Mouse (Mus musculus) 3134 (cell line): ENCODE measurements around the gene Ttc28.
"Not testable (repeated sequence)": the region's sequence is repeated elsewhere in the genome, so short reads cannot be mapped to it uniquely, and the experiment has no call there.

Experiments
- DNase-seq: peaks from one replicate; pipeline ENCODE4 v3.0.0-alpha.2; 2011; ENCODE audit warnings: low spot score; ENCODE audit not compliant: insufficient read length; ENCODE audit errors: extremely low read depth

Gene Ttc28

DNA sequence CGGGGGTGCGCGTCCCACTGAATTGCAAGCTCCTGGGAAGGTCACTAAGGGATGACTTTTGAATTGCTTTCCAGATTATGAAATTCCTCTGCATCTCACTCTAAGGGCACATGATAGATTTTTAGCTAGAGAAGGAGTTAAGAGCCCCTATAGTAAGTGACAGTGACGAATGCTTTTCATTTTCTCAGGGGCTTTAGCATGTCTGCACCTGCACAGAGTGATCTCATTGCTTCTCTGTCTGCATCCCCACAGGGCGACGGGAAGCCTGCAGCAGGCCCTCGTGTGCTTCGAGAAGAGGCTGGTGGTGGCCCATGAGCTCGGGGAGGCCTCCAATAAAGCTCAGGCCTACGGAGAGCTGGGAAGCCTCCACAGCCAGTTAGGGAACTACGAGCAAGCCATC, 345.7 kb downstream of the Ttc28 start:
- no peak for DNase-seq

DNA sequence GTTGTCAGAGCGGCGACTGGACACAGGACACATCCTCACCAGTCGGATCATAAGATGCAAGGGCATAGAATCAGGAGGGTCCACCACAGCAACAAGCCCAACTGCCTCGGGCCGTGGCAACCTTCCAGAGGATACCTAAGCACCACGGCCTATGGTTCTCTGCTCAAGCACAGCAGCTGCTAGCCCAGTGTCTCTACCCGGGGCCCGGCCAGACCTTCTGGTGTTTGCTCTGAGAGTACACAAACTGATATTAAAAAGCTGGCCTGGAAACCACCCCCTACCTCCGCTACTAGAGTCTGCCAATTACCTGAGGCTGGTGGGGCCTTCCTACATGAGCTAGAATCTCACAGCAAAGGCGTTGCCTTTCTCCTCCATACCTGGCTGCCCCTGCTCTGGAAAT, 346.9 kb downstream of the Ttc28 start:
- DNase-seq: no peak

DNA sequence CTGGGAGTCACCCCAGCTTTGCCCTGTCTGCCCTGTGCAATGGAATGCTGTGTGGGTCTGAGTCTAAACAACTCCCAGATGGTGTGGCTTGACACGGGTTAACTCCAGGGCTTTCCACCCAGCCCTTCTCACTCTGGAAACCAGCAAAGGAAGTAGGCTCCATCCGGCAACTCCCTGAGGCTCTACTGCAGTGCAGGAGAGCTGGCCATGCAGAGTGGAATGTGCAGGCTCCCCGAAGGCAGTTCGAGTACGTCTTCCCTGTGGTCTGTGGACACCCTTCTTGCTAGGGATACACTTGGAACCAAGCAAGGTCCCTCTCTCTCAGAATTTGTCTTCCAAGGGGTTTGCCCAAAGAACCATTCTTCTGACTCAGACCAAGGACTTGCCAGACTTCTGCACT, 348.2 kb downstream of the Ttc28 start:
- peak; percentile 65 for DNase-seq

DNA sequence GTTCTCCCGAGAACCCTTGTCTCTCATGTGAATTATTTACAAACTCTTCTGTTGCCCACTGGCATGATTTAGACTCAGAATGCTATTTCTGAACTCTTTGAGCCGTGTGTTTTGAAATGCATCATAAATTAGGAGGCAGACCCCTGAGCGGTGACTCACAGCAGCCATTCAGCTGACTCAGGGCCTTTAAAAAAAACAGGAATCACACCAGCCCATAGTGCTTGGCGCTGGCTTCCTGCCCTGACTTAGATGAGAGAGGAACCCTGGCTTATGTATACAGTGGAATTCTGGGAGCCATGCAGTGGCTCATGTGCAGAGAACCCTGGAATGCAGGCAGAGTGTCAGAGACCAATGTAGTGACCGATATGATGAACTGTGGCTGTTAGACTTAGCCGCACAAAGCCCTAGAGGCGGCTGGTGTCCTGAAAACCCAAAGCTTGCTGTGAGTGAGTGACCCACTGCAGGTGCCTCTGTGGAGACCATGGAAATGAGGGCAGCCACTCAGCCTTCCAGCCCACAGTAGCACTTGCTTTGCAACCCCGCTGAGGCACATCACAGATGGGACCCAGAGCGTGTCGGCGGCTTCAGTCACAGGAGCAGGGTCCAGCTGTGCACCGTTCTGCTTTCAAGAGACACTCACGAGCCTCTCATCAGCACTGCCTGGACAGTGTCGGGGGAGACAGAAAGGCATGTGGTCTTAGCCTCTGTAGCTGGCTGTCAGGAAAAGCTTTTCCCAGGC, 348.9 kb downstream of the Ttc28 start:
- DNase-seq: peak; percentile 73

DNA sequence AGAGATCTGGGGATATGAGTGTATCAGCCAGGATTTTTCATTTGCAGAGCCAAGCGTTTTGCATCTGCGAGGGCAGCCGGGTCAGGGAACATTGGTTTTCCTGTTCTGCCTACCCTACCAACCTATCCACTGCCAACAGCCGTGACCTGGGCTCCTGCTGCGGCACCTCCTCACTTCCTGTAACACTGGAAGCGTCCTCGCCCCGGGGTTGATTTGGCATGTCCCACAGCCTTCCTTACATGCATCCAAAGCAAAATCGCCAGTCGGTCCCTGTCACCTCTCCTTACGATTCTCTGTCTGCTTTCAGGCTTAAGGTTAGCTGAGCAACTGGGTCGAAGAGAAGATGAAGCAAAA, 349.4 kb downstream of the Ttc28 start:
- DNase-seq: no peak

DNA sequence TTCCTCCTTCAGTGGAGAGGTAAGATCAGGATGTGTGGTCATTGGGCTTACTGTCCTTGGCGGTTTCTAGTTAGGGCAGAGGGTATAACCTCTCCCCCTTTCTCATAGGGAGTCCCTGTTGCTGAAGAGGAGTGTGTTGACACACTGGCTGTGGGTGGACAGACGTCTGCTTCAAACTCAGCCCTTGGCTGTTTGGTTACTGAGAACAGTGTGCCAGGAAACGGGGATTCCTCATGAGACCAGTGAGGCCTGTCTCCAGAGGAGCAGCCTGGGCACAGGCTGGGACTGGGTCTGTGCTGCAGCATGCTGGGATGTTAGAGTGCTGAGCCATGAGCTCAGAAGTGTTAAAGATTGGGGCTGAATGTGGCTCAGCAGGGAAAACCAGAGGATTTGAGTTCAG, 350.1 kb downstream of the Ttc28 start:
- no peak for DNase-seq

DNA sequence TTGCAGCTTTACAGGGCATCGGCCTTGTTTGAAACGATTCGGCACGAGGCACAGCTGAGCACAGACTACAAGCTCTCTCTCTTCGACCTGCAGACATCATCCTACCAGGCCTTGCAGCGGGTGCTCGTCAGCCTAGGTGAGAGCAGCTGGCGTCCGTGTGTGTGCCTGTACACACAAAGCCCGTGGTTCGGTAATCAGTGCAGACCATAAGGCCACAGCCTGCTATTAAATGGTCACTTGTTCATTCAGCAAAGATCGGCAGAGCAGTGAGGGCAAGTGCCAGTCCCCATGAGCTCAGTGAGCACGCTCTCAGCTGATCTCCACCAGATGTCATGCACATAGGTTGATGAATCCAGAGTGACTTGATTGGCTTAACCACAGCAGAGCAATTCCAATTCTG, 351.4 kb downstream of the Ttc28 start:
- no peak for DNase-seq

DNA sequence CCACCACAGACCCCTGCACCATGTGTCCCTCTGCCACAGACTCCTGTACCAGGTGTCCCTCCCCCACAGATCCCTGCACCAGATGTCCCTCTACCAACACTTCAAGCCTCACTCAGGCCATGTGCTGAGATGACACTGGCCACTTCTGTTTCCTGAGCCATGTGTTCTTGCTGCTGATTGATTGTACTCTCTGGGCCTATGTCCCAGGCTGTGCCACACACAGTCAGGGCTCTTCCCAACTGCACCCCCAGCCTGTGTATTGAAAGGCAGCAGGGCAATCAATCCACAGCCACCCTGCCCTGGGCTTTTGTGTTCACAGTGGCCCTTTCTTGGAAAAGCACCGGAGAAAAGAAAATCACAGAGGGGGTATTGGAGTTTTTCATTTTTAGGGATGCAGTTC, 352.2 kb downstream of the Ttc28 start:
- no peak for DNase-seq

DNA sequence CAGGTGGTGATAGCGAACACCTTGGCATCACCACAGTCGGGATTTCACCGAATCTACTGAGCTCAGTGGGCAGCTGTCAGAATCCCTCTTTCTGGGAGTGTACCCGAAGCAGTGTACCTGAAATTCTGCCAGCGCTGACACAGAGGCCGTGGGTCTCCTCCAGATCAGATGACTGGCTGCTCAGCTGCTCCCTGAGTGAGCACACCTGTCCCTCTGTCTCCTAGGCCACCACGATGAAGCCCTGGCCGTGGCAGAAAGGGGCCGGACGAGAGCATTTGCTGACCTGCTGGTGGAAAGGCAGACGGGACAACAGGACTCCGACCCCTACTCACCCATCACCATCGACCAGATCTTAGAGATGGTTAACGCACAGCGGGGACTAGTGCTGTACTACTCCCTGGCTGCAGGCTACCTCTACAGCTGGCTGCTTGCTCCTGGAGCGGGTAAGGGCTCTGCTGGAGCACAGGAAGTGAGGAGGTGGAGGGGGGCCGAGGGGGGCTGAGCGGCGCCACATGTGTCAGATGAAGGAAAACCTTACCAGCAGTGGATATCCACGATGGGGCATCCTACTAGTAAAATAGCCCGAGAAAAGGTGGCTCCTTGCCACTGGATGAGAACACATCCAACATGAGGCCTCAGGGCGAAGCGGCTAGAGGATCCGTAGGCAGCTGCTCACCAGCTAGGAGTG, 353.6 kb downstream of the Ttc28 start:
- DNase-seq: no peak

DNA sequence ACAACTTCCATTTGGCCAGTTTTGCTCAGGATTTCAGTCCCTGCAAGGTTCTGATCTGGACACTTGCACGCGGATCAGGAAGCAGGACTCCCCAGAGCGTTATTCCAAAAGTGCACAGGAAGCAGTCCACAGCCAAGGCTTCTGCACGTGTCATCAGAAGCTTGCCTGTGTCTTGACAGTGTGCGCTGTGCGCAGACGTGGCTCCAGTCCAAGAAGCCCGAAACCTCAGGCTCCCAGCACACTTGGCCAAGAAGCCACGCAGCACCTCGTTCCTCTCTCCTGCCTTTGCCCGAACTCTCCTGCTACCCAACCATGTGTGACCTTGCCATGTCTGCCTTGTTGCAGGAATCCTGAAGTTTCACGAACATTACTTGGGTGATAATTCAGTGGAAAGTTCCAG, 355.5 kb downstream of the Ttc28 start:
- DNase-seq: no peak

DNA sequence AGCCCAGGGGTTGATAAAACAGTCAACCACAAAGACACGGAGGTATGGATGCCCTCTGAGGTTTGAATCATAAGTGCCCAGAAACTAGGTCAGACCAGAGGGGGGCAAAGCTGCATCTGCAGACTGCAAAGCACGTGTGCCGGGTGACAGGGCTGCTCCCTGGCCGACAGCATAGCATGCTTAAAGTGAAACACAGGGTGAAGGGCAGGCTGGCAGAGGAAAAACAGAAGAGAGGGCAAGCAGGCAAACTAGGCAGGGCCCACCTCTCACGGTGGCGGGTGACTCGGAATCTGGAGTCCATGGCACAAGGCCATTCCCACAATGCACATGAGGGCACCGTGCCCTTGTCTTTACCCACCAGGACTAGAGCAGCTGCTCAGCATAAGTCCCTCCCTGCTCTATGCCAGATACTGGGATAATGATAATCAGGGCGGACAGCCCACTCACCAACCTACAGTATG, 357.6 kb downstream of the Ttc28 start:
- peak; percentile 63 for DNase-seq

DNA sequence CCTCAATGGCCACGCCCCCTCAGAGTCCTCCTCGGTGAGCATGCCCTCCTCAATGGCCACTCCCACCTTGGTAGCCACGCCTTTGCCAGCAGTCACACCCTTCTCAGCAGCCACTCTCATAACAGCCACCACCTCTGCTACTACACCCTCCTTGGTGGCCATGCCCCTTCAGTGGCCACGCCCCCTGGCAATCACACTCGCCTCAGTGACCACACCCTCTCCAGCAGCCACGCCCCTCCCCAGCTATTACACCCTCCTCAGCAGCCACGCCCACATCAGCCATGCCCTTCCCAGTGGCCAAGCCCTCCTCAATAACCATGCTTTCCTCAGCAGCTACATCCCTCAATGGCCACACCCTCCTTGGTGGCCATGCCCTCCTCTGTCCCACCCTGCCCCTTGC, 359.6 kb downstream of the Ttc28 start:
- DNase-seq: peak; percentile 52

DNA sequence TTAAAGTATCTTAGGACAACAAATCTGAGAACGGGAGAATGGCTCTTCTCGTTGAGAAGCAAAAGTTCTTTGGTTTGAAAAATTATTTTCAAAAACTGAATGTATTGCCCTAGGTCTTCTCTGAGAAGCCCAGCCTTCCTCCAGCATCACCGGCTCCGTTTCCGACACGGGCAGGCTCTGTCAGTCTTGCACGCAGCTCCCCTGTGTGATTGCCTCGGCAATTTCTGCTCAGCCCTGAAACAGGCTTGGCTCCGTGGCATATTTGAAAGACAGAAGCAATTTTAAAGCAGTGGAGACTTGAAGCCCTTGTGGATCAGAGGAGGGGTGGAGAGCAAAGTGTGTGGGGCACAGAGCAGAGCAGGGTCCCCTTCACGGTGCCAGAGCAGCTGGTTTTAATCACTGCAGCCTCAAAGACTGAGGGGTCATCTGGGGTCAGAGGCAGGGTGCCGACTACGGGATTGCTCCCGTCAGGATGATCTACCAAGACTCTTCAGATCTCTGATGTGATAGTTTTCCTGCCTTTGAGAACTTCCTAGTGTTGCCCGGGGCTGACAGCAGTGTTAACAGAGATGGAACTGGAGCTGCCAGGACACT, 363.9 kb downstream of the Ttc28 start:
- DNase-seq: no peak

DNA sequence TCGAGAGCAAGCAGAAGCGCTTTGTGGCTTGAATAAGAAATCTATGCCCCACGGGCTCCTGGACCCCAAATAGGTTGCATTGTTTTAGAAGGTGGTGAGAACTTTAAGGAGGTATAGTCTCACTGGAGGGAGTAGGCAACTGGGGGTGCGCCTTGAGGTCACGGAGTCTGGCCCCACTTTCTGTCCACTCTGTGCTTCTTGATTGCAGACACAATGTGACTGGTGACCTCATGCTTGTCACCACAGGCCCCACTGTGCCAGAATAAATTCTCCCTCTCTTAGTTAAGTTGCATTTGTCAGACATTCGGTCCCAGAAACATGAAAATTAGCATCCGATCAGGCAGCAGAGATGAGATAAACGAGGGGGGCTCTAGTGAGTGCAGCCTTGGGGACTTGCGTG, 364.5 kb downstream of the Ttc28 start:
- no peak for DNase-seq

DNA sequence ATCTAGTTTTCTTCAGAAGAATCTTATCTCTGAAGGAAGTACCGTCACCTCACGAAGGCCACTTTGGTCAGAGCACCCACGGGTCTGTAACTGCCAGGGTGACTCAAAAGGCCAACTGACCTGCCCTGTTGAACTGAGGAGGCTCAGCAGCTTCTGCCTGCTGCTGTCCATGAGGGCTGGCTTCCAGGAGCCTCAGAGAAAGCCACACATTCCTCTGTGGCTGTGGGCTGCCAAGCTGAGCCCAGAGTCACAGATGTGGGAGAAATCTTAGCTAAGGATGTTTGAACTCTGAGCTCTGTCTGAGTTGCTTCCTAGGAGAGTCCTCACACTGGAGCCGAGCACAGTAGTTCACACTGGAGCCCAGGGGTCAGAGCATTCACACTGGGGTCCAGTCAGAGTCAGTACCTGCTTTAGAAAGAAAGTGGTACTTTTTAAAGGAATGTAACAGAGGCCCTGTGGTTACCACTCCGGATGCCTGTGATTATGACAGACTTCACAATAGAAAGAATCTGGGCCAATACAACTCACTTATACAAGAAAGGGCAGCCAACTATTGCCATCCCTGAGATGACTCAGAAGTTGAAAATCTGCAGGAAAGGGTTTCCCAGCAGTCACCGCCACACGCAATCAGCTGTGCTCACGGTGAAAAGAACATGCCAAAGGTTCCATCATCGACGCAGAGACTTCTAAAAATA, 368.1 kb downstream of the Ttc28 start:
- peak; percentile 81 for DNase-seq

DNA sequence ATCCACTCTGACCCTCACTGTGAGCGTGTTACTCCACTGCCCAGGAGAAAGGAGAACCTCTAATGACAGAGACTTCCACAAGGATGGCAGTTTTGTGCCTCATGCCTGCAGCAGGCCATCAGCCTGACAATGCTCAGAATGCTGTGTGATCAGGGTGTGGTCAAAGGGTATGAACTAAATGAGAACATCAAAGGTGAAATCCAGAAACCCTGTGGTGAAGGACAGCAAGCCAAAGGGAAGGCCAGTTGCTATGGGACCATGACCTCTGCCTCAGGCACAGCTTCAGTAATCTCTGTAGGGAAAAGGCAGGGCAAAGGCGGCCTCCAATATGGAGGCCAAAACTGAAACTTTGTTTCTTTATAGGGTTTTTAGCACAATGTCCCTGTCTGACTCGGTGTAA, 372.5 kb downstream of the Ttc28 start:
- DNase-seq: no peak

DNA sequence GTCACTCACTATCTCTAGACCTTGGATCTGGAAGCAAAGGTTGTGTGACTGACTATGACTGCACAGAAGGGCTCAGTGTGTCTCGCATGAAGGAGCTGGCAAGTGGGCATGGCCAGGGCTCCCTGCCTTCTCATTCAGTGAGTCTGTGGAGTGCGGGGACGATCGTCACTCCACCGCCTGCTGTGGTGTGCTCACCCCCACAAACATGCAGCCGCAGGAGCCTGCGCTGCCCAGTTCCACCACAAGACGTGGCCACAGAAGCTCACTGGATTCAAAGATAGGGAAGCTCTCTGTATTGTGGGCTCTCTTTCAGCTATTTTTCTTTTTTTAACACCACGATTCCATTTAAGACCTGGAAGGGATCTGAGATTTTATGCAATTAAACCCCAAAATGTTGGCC, 374.8 kb downstream of the Ttc28 start:
- DNase-seq: no peak

DNA sequence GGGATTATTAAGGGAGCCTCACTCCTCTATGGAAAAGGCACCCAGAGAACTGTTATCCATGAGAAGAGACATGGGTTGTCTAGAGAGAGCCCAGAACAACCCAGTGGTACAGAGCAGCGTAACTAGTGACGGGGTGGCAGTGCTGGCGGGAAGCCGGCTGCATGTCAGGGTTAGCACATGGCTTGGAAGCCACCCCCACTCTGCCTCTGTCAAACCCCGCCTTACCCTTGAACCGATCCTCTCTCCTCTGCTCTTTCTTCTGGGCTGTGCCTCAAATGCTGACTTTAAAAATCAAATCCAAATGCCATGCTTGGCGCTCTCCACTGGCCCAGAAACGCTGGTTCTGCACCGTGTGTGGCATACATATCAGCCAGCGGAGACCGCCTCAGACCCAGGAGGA, 375.2 kb downstream of the Ttc28 start:
- DNase-seq: no peak

DNA sequence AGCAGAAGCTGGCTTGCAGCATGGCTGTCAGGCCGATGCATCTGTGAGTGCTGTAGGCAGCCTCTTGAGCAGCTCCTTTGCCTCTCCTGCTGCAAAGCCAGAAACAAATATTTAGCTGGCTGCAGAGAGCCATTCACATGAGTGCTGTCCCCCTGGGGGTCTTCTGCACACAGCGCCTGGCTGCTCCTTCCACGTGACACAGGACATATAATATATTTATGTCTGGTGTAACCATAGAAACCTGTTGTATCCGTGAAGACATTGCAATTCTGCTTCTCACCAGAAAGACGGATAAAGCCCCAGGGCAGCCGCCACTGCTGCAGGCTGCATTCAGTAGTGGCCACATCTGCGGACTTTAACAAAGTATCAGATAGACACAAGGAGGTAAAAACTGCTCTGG, 376.6 kb downstream of the Ttc28 start:
- no peak for DNase-seq

DNA sequence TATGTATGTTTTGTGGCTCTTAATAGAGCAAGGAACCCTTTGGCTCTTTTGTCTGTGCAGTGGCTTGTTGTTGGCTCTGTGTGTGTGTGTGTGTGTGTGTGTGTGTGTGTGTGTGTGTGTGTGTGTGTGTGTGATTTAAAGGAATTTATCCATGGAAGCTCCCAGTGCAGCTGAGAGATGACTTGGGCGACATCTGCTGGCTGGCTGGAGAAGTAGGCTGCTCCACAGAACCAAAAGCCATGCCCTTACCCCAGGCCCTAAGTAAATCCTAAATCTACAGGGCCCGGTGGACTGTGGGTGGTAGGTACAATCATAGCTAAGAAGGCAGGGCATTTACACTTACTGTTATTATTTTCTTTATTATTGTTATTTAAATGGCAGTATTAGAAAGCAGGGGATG, 377.5 kb downstream of the Ttc28 start:
- DNase-seq: no peak

DNA sequence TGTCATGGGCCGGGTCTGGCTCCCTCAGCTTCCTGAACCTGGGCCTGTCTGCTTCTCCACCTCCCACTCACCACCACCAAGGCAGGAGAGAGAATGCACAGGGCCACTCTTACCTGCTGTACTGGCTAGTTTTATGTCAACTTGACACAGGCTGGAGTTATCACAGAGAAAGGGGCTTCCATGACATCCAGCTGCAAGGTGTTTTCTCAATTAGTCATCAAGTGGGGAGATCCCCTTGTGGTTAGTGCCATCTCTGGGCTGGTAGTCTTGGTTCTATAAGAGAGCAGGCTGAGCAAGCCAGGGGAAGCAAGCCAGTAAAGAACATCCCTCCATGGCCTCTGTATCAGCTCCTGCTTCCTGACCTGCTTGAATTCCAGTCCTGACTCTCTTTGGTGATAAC, 381.6 kb downstream of the Ttc28 start:
- not testable (repeated sequence) for DNase-seq
